Mouse (Mus musculus) cerebellum, adult 2 months (tissue): Measurements from ENCODE around the gene Ppm1b.

Experiments used
- CTCF ChIP-seq: fragments of 200-500 bp; IDR thresholded peaks from 2 replicates; pipeline ENCODE4 v1.5.1; 2011; ENCODE audit warnings: low read depth, mild to moderate bottlenecking, control low read depth, low read length, moderate library complexity, borderline replicate concordance; ENCODE audit not compliant: insufficient read depth
- POLR2A ChIP-seq: fragments of 200-500 bp; IDR thresholded peaks from 2 replicates; pipeline ENCODE4 v1.6.1; 2011; ENCODE audit warnings: low read length, control low read depth, borderline replicate concordance; ENCODE audit not compliant: insufficient read depth

DNA sequence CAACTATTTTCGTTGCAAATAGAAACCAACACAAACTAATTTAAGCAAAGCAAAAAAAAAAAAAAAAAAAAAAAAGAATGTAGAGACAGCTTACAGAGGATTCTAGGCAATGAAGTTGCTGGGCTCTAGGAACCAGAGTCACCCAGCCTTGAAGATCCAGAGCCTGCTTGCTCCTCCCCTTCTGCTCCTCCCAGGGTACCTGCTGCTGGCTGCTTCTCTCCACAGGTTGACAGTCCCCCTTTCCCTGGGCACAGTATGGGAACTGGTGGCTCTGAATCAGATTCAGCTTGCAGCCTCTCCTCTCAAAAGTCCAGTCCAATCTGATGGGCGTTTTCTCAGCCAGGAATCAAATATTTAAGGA lies 13.5 kb upstream of the Ppm1b start:
- TF ChIP-seq CTCF (no peak), POLR2A (no peak)
